Mouse (Mus musculus) E14TG2a.4 (cell line): ENCODE data around the gene Hs6st2.

Source experiments
- CTCF ChIP-seq: conservative IDR thresholded peaks from 2 replicates; pipeline ENCODE4 v1.5.1; 2014; ENCODE audit warnings: low read length
- NANOG ChIP-seq: IDR thresholded peaks from 2 replicates; pipeline ENCODE4 v1.6.1; 2014; ENCODE audit warnings: borderline replicate concordance, low read length, mixed read lengths

DNA sequence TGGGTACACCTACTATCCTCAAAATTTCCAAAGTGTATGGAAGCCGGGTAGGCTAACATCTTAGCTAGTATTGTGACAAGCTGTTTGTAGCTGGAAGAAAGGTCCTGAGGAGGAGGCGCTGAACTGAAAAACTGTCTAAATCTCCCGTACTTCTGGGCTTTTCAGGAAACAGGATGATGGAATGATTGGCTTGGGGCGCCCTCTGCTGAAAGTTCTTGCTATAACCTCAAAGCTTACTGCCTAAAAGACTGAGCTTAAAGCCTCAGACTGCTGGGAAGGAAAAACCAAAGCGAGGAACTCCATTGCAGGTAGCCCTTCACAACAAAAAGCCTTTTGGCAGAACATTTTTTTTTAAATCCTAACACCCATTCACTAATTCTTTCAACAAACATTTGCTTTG lies 307.0 kb downstream of the Hs6st2 start:
- TF ChIP-seq CTCF (peak; percentile 28; the same call in 1 of the 2 replicates), NANOG (no peak)
